Mouse (Mus musculus) embryo, embryonic 10 days (tissue): ENCODE data around the gene Tbc1d14.

ENCODE experiments used
- DNase-seq: peaks from one replicate; pipeline ENCODE4 v3.0.0-alpha.2; 2015; ENCODE audit warnings: low spot score

Tbc1d14 gene

GRCm38 (mm10) chr5:36505643-36506042 lies 87.4 kb downstream of the Tbc1d14 start:
- DNase-seq = no peak

GRCm38 (mm10) chr5:36505235-36505634 lies 87.8 kb downstream of the Tbc1d14 start:
- DNase-seq = no peak

GRCm38 (mm10) chr5:36494709-36495108 lies 98.4 kb downstream of the Tbc1d14 start:
- DNase-seq = no peak

GRCm38 (mm10) chr5:36493919-36494318 lies 99.2 kb downstream of the Tbc1d14 start:
- no peak for DNase-seq

GRCm38 (mm10) chr5:36489225-36489624 lies 103.9 kb downstream of the Tbc1d14 start:
- peak; percentile 70 for DNase-seq

- no peak for DNase-seq
Measured at GRCm38 (mm10) chr5:36485306-36485705, 107.8 kb downstream of the Tbc1d14 start.

GRCm38 (mm10) chr5:36484171-36484990 lies 108.7 kb downstream of the Tbc1d14 start, which contains the start of the genes Tada2b and Ccdc96:
TSS of gene Tada2b (minus strand) at chr5:36484285.
TSS of gene Ccdc96 (plus strand) at chr5:36484588.
- DNase-seq = peak; percentile 99

- DNase-seq = peak; percentile 49
Measured at GRCm38 (mm10) chr5:36483203-36484101, 109.6 kb downstream of the Tbc1d14 start.

GRCm38 (mm10) chr5:36481114-36481513 lies 112.0 kb downstream of the Tbc1d14 start:
- no peak for DNase-seq

- no peak for DNase-seq
Measured at GRCm38 (mm10) chr5:36480398-36480797, 112.7 kb downstream of the Tbc1d14 start.

GRCm38 (mm10) chr5:36479735-36480134 lies 113.3 kb downstream of the Tbc1d14 start:
- DNase-seq = no peak

GRCm38 (mm10) chr5:36478540-36479420 lies 114.3 kb downstream of the Tbc1d14 start:
- DNase-seq = no peak

- DNase-seq = no peak
Measured at GRCm38 (mm10) chr5:36477486-36477885, 115.6 kb downstream of the Tbc1d14 start.

GRCm38 (mm10) chr5:36474283-36474682 lies 118.8 kb downstream of the Tbc1d14 start:
- peak; percentile 83 for DNase-seq

GRCm38 (mm10) chr5:36472876-36473655 lies 120.0 kb downstream of the Tbc1d14 start:
- DNase-seq = no peak

- no peak for DNase-seq
Measured at GRCm38 (mm10) chr5:36471206-36471605, 121.9 kb downstream of the Tbc1d14 start.

GRCm38 (mm10) chr5:36465889-36466288 lies 127.2 kb downstream of the Tbc1d14 start:
- DNase-seq = no peak

GRCm38 (mm10) chr5:36464709-36465661 lies 128.1 kb downstream of the Tbc1d14 start, which contains the start of gene Grpel1:
TSS of gene Grpel1 (plus strand) at chr5:36464998.
- DNase-seq = peak; percentile 100

GRCm38 (mm10) chr5:36463391-36463790 lies 129.7 kb downstream of the Tbc1d14 start:
- peak; percentile 44 for DNase-seq

GRCm38 (mm10) chr5:36462810-36463209 lies 130.3 kb downstream of the Tbc1d14 start:
- DNase-seq = peak; percentile 79
